Mouse (Mus musculus) intestine, embryonic 14.5 days (tissue): ENCODE data around the gene Socs5. TPM values are rescaled to one million over a fixed set of nuclear protein-coding genes. Genes with fewer than 3 reads are reported as not detected.

Source experiments
- ATAC-seq: fragments of 200-750 bp; cut with Nextera tagmentation; replicated peaks from 2 replicates; pipeline ENCODE4 v1.8.0; 2017; ENCODE audit warnings: low read depth, moderate number of reproducible peaks, moderate TSS enrichment, moderate library complexity; ENCODE audit not compliant: low FRiP score, low TSS enrichment
- DNase-seq: peaks from one replicate; pipeline ENCODE4 v3.0.0-alpha.2; 2018; ENCODE audit warnings: low spot score
- H3K27ac ChIP-seq: fragments of 300-500 bp; sonication (generic); 2 replicates; pipeline ENCODE4 v1.5.1; 2014; ENCODE audit warnings: low read depth, mild to moderate bottlenecking, control low read depth
- H3K27me3 ChIP-seq: fragments of 300-500 bp; sonication (generic); replicated peaks from 2 replicates; pipeline ENCODE4 v1.6.1; 2014; ENCODE audit warnings: low read length, control low read depth; ENCODE audit not compliant: control insufficient read depth, insufficient read depth
- H3K36me3 ChIP-seq: fragments of 300-500 bp; sonication (generic); 2 replicates; pipeline ENCODE4 v1.6.1; 2014; ENCODE audit warnings: low read length, control low read depth; ENCODE audit not compliant: control insufficient read depth, insufficient read depth
- H3K4me1 ChIP-seq: fragments of 300-500 bp; sonication (generic); replicated peaks from 2 replicates; pipeline ENCODE4 v1.6.1; 2014; ENCODE audit warnings: low read length, control low read depth, mixed read lengths; ENCODE audit not compliant: control insufficient read depth, insufficient read depth
- H3K4me2 ChIP-seq: fragments of 300-500 bp; sonication (generic); 2 replicates; pipeline ENCODE4 v1.6.1; 2014; ENCODE audit warnings: low read length
- H3K4me3 ChIP-seq: fragments of 300-500 bp; sonication (generic); 2 replicates; pipeline ENCODE4 v1.5.1; 2014; ENCODE audit warnings: low read depth, low read length, control low read depth, mixed read lengths
- H3K9ac ChIP-seq: fragments of 300-500 bp; sonication (generic); 2 replicates; pipeline ENCODE4 v1.6.1; 2014; ENCODE audit warnings: mild to moderate bottlenecking, low read length
- H3K9me3 ChIP-seq: fragments of 300-500 bp; sonication (generic); 2 replicates; pipeline ENCODE4 v1.6.1; 2016; ENCODE audit warnings: low read length, control low read depth; ENCODE audit not compliant: control insufficient read depth
- WGBS: fragments of 180-500 bp; shearing (Covaris S2); extraction: QIAGEN DNeasy Blood & Tissue Kit; methylation state at CpG from one replicate; pipeline ENCODE4 v1.1.7; 2014; 5-methylcytosine and 5-hydroxymethylcytosine counted together
- polyA plus RNA-seq: library from polyadenylated mRNA; unstranded; fragments of >200 nt; fragmentation: Nextera tagmentation; extraction: Ambion mirVana; gene quantifications from 2 replicates; pipeline ENCODE4 v1.2.1, GENCODE M21; 2014

Gene Socs5
- polyA plus RNA-seq, 1 experiment from 2014 or later: 14.1 TPM

DNA sequence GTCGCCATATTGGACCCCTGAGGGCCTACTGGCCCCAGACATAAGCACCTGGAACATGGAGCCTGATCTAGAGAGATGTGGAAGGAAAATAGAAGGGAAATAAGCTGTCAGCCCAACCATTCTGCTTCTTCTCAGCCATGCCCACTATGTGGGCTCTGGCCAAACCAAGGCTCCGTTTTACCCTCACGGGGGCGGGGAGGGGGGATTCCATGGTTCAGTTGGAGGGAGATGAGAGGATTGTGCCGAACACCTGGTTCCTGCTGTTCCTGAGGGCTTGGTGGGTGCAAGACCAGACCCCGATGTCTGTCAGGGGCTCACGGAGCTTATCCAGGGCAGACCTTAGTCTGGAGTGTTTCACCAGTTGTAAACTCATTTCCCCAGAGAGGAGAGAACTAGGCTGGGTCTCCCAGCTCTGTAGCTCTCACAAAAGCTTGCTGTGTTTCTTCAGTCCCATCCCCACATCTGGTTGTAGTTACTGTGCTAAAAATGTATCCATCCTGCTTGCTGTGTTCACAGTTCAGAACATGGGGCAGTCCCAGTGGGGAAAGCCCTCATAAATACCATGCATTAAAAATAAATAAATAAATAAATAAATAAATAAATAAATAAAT is 56.9 kb downstream of the Socs5 start:
- WGBS: 63% methylated on average over 7 of the region's 7 CpGs
- H3K4me1 ChIP-seq: no peaks in the 10 kb centered on the region
- DNase-seq (no peak), ATAC-seq (peak; percentile 36; the same call in 1 of the 2 replicates)
- H3K27me3 ChIP-seq: no peaks in the 10 kb centered on the region
- H3K27ac ChIP-seq: no peak overlapping the region
- H3K9me3 ChIP-seq: no peaks in the 10 kb centered on the region
- H3K36me3 ChIP-seq: no peaks in the 10 kb centered on the region
- no peak overlapping the region for H3K4me2 ChIP-seq
- no peak overlapping the region for H3K4me3 ChIP-seq
- H3K9ac ChIP-seq: no peak overlapping the region

DNA sequence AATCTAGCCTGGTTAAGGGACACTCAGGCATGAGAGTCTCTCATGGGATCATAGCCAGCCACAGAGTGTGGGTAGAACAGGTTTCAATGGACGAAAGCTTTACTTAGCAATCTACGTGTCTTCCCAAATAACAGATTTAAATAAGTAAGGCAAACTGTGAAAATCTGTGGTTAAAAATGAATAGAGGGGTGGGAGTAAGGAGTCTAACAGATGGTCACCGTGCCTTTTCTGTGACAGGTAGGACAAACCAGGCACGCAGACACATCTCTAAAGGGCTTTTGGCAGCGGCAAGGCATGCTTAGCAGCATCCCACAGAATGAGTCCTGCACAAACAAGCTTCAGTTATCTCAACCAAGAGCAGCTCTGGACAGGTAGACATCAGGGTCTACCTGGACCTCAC is 59.9 kb downstream of the Socs5 start:
- Histone ChIP-seq H3K27me3 (no peaks in the 10 kb centered on the region), H3K4me3 (no peak overlapping the region), H3K4me1 (no peaks in the 10 kb centered on the region), H3K27ac (no peak overlapping the region), H3K4me2 (no peak overlapping the region), H3K9me3 (no peaks in the 10 kb centered on the region), H3K36me3 (no peaks in the 10 kb centered on the region), H3K9ac (no peak overlapping the region)
- DNase-seq (no peak), ATAC-seq (no peak)
- WGBS: 94% methylated on average over 5 of the region's 5 CpGs

DNA sequence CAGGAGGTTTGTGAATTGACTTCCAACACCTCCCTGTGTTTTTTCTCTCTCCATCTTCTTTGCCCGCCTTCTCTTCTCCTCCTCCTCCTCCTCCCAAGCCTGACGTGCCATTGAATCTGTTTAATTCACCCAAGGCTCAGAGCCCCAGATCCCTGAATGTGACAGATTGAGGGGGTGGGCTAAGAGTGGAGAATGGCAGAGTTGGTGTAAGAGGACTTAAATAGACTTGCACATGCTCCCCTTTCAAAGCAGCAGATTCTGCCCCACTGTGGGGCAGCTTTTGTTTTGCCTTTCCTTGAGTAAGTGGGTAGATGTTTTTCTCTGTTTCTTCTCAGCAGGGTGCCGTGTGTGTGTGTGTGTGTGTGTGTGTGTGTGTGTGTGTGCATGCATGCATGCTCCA is 61.6 kb downstream of the Socs5 start:
- 78% methylated on average over 3 of the region's 3 CpGs for WGBS
- no peaks in the 10 kb centered on the region for H3K4me1 ChIP-seq

DNA sequence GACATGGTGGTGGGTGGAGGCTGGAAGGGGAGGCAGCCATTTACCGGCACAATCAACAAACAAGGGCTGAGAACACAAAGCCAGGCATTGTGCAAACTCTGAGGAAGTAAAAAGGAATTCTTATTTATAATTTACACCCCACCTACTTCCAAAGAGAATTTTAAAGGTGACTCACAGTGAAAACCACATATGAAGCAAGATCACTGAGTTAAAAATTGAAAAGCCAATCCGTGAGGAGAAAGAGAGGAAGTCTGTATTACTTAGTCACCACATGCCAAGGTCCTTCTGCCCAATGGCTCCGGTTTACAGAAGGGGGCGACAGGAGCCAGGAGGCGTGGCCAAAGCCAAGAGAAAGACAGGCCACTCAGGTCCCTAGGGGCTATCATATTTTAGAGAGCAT is 62.9 kb downstream of the Socs5 start:
- WGBS: 56% methylated on average over 5 of the region's 5 CpGs
- peaks cover 10% of the 10 kb centered on the region; the same call in 1 of the 2 replicates for H3K9me3 ChIP-seq
- no peaks in the 10 kb centered on the region for H3K27me3 ChIP-seq
- DNase-seq (no peak), ATAC-seq (no peak)
- no peaks in the 10 kb centered on the region for H3K36me3 ChIP-seq
- H3K27ac ChIP-seq: no peak overlapping the region
- H3K4me3 ChIP-seq: no peak overlapping the region
- H3K4me1 ChIP-seq: no peaks in the 10 kb centered on the region
- no peak overlapping the region for H3K4me2 ChIP-seq
- H3K9ac ChIP-seq: no peak overlapping the region

More for the DNA sequence above, 61.6 kb downstream of the Socs5 start:
- H3K9me3 ChIP-seq: peaks cover 10% of the 10 kb centered on the region; the same call in 1 of the 2 replicates
- ATAC-seq (no peak), DNase-seq (no peak)
- H3K4me3 ChIP-seq: no peak overlapping the region
- no peaks in the 10 kb centered on the region for H3K36me3 ChIP-seq
- no peaks in the 10 kb centered on the region for H3K27me3 ChIP-seq
- H3K9ac ChIP-seq: no peak overlapping the region
- H3K4me2 ChIP-seq: no peak overlapping the region
- H3K27ac ChIP-seq: no peak overlapping the region

DNA sequence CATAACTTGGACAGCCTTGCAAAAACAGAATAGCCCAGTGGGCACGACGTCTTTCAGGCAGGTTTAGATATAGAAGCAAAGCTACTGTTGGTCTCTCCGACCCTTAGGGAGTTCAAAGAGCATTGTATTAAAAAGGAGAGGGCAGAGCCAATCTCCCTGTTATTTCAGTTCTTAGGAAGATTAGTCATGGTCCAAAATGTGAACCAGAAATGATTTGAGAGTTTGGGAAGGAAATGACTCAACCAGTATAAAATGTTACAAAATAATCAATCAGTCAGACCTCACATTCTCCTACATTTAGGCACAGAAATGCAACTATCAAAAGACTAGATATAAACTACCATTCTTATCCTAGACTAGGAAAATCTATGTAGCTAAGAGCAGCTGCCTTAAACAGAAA is 64.6 kb downstream of the Socs5 start:
- 90% methylated on average over 3 of the region's 3 CpGs for WGBS
- Histone ChIP-seq H3K36me3 (no peaks in the 10 kb centered on the region), H3K4me2 (no peak overlapping the region), H3K9me3 (peaks cover 10% of the 10 kb centered on the region; the same call in 1 of the 2 replicates), H3K4me1 (no peaks in the 10 kb centered on the region), H3K4me3 (no peak overlapping the region), H3K27ac (no peak overlapping the region), H3K9ac (no peak overlapping the region), H3K27me3 (no peaks in the 10 kb centered on the region)
- ATAC-seq: no peak
- DNase-seq: no peak

DNA sequence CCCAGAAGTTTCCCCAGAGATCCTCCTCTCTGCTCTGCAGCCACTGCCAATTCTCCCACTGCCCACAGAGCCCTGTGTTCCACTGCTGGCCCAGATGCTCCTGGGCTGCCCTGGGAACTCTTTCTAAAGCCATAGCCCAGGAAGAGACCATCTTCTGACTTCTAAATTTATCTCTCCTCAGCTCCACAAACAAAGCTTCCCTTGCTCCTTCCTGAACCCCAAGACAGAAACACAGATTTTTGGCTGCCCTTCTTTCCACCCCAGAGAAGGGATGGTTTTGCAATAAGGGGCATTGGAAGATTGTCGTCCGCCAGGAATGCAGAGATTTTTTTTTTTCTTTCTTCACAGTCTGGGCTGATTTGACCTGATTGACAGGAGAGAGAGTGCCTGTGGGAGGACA is 66.5 kb downstream of the Socs5 start:
- 86% methylated on average over 2 of the region's 2 CpGs for WGBS
- H3K4me2 ChIP-seq: no peak overlapping the region
- no peak overlapping the region for H3K9ac ChIP-seq
- no peak overlapping the region for H3K27ac ChIP-seq
- ATAC-seq (no peak), DNase-seq (no peak)
- peaks cover 10% of the 10 kb centered on the region; the same call in 1 of the 2 replicates for H3K9me3 ChIP-seq
- H3K36me3 ChIP-seq: no peaks in the 10 kb centered on the region
- no peaks in the 10 kb centered on the region for H3K27me3 ChIP-seq
- no peak overlapping the region for H3K4me3 ChIP-seq
- H3K4me1 ChIP-seq: peaks cover 4% of the 10 kb centered on the region; the same call in 1 of the 2 replicates

DNA sequence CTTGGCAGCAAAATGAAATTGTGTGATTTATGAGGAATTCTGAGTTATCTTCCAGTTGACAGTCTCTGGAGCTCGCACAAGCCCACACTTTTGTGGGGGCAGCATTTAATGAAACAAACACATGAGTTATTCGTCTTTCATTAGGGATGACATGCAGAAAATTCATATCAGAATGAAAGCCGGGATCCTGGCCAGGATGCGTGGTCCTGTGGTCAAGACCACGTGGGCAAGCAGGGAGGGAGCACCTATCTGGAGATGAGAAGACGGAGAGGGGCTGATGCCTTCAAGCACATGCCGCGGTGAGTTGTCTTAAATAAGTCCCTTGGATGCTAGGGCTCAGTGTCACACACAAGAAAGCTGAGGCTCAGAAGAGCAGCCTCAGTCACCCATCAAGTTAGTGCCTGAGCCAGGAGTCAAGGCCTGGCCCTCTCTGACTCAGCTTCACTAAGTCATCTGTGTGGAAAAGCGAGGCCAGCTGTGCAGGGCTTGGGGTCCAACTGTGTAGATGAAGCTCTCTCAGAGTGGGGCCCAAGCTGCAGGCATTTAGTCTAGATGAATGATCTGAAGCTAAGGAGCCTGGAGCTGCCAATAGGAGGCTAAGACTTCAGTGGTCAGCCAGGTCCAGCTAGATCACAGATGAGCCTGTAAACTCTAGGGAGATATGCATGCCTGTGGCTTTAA is 67.3 kb downstream of the Socs5 start:
- H3K4me1 ChIP-seq: peaks cover 5% of the 10 kb centered on the region; the same call in 1 of the 2 replicates
- peaks cover 10% of the 10 kb centered on the region; the same call in 1 of the 2 replicates for H3K9me3 ChIP-seq
- DNase-seq: no peak
- 70% methylated on average over 9 of the region's 9 CpGs for WGBS
- no peaks in the 10 kb centered on the region for H3K27me3 ChIP-seq
- no peak overlapping the region for H3K9ac ChIP-seq
- H3K4me2 ChIP-seq: no peak overlapping the region
- H3K27ac ChIP-seq: no peak overlapping the region
- no peaks in the 10 kb centered on the region for H3K36me3 ChIP-seq
- H3K4me3 ChIP-seq: no peak overlapping the region
- no peak for ATAC-seq

DNA sequence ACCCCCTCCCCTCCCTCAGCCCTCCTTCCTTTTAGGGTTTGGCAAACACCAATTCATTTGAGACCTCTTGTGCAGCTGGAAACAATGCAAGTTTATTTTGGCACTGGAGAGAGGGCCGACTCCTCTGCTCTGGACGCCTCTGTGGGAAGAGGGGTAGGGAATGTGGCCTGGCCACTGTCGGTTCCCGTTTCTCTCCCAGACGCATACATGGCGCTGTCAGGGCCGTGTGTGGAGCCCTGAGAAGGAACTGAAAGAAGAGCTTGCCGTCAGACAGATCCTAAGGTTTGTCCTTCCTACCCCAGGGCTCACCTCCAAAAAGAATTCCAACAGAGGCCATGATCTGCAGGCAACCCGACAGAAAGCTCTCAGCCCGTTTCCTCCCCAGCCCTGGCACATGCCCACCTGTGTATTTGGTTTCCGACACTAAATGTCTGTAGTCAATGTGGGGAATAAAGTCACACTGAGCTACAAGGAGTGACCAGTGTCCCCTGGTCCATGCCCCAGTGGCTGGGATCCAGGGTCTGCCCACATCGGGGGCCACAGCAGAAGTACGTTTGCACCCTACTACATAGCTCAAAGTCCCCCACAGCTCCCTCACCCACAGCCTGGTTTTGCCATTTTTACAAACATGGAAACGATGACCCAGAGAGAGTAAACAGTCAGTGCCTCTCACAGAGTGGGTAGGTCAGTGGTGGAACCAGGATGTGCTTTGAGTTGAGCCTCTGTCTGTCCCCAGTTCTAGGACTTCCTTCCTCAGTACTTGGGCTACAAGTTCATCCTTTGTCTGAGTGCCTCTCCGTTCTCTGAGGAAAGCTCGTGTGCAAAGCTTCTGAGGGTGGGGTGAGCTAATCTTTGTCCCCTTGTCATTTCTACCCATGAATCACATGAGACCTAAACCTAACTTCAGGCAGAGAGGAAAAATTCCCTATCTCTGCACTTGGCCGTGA is 68.9 kb downstream of the Socs5 start:
- Histone ChIP-seq H3K27me3 (no peaks in the 10 kb centered on the region), H3K27ac (no peak overlapping the region), H3K4me1 (peaks cover 5% of the 10 kb centered on the region; the same call in 1 of the 2 replicates), H3K9ac (no peak overlapping the region), H3K9me3 (peaks cover 10% of the 10 kb centered on the region; the same call in 1 of the 2 replicates), H3K4me2 (no peak overlapping the region), H3K4me3 (no peak overlapping the region), H3K36me3 (no peaks in the 10 kb centered on the region)
- WGBS: 66% methylated on average over 17 of the region's 17 CpGs
- ATAC-seq (no peak), DNase-seq (no peak)
